Mouse (Mus musculus) gastrocnemius, postnatal 10 days (tissue): Measurements from ENCODE around the gene Gna14. TPM values are rescaled to one million over a fixed set of nuclear protein-coding genes. Genes with fewer than 3 reads are reported as not detected.

Experiments
- DNase-seq: peaks from one replicate; pipeline ENCODE4 v3.0.0; 2021; ENCODE audit warnings: mixed read lengths
- total RNA-seq, 2 experiments: library from RNA; stranded (reverse); gene quantifications; 2 replicates each; pipeline ENCODE4 v1.2.3; 2021

The Gna14 gene
- total RNA-seq, 2 experiments from 2014 or later, result 0.84 to 1.1 TPM

DNA sequence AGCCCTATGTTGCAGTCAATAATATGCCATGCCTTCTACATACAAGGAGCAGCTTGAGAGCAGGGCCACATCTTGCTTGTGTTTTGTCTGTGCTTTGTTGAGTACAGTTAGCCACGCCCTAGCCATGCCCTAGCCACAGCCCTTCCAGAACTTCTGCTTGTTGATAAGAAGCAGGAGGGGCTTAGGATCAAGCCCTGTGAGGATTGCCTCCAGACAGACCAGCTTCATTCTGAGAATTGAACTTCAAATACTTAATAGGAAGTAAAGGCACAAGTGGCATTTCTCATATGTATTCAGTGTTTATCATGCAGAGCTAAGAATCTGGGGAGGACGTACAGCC, 75.5 kb downstream of the Gna14 start:
- DNase-seq, result no peak

DNA sequence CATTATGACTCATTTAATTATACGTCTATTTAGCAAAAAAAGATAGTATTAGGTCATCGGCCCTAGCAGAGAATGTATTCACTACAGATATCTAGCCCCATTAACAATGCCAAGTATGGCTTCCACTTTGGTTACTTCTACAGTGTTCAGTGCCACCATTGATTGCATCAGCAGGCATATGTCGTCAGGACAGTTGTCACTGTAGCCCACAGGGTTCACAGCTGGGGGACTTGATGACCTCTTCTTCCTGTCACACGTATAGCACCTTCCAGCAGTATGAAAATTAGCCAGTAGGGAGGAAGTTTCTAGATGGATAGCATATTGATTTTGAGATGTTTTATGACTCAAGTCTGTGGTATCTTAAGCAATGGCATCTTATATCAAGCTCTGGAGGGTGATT, 78.6 kb downstream of the Gna14 start:
- no peak for DNase-seq

DNA sequence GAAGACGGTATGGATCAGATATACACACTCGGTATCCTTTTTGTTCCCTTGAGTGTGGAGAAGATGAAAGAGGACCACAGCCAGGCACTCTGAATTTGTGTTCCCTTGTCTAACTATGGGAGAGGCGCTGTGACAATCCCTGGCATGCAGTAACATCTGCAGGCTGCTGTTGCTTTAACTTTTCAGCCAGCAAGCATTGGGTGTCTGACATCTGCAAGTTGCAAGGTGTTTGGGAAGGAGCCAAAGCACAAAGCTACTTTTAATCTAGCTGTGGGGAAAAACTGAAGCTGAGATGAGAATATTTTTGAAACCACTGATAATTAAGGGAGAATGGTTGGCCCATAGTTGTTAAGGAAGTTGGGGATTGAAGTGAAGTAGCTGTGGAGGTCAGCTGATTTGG, 83.0 kb downstream of the Gna14 start:
- no peak for DNase-seq

DNA sequence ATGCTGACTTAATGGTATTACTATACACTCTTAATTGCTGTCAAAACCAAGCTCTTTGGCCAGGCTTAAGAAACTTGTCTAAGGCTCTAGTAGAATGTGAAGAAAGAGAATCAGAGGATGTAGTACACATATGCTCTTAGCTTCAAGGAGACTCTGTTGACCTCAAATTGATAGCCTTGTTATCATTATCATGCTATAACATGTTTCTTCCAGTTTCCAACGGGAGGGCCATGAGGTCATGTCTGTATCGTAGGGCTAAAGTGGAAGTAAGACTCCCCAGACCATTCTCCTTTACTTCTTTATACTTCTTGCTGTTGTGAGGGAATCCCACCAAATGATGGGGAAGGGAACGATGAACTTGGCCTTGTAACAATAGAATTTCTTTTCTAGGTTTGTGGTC, 85.0 kb downstream of the Gna14 start:
- no peak for DNase-seq

DNA sequence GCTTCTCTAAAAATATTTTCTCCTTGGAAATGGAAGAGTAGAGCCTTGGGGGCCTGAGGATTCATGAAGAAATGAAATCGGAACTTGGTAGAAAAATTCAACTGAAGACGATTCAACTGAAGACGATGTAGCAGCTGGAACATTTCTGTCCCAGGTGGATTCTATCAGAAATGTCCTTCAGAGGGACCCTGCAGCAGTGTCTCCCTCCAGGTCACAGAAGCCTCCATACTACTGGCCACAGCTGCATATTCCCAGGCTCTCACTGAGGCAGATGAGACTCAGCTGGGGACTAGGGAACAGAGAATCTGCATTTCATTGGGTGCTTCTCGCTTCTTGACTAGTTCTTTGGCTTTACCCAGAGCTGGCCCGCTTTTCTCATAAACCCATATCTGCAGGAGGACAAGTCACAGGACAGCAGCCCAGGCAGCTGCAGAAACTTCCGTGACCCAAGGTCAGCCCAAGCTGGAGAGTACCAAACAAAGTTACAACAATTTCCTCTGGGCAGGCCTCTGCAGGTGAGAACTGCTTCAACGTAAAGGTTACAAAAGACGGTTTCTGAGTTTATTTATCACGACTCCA, 90.8 kb downstream of the Gna14 start:
- DNase-seq, result no peak

DNA sequence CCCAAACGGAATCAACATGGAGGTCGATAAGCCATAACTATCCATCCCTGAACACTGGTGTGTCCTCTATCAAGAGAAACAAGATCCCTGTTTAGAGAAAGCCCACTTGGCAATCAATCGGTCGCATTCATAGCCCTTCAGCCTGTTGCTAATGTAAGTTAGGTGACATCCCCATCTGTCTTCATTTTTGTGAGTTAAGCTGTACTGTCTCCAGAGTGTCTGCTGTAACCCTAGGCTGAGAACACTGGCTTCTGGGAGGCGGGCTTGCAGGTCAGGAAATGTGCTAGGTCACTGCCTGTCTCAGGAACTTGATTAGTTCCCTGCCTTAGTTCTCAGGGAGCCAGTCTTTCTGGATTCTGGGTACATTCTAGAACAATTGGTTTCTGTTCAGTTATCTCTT, 91.5 kb downstream of the Gna14 start:
- DNase-seq, result no peak

DNA sequence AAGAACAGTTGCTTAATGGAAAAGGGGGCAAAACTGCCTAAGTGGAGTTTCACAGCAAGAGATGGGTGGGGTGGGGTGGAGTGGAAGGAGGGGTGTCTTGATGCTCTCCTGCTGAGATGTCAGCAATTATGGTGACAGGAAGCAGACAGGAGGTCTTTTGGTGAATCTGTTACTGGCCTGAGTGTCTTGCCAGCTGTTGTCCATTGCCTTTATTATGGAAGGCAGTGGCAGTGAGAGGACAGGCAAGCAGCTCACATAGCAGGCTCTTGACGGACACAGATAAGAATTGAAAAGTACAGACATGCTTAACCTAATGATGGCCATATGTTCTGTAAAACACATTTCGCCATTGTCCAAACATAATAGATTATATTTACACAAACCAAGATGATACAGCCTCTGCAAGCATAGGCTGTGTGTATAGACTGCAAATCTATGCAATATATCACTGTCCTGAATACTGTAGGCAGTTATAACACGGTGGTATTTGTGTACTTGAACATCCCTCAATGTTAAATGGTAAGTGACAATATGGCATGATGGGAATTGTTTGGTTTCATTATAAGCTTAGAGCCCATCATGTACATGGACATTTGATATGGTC, 92.8 kb downstream of the Gna14 start:
- DNase-seq, result no peak

DNA sequence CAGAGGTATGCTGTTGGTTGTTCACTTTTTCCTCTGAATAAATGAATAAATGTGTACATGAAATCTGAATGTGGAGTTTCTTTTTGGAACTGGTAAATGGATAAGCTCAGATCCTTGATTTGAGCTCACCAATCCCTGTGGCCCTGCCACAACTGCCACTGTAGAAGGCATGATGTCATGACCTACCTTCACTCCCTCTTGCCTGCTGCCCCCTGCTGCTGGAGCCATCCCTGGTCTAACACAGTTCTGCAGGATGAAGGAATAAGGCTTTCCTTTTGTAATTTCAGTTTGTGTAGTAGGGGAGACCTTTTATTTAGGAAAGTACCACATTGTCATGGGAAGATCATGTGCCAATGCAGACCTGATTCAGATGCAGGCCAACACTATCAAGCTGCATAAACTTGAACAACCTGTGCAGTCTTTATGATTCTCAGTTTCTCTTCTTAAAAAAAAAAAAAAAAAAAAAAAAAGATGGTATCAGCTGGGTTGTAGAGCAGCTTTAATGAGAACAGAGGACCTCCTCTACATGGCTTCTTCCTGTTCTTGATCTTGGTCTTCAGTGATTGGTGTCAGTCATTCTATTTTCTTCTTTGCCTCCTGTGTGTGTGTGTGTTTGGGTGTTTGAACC, 93.8 kb downstream of the Gna14 start:
- DNase-seq, result peak; percentile 22

DNA sequence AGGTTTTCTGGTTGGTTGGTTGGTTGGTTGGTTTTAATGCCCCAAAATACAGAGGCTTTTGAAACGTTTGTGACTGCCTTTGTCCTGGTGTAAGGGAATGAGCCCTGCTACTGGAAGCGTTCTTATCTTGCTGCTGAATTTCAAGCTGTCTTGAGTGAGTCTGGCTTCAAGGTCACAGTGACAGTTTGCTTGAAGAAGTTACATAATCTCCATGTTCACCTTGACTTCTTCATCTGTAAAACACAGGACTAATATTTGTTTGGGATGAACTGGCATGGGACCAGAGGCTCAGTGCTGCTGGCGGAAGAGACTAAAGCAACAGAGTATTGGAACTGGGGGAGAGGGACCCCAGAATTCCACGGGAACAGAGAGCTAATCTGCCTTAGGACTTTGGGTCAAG, 94.4 kb downstream of the Gna14 start:
- DNase-seq, result no peak

DNA sequence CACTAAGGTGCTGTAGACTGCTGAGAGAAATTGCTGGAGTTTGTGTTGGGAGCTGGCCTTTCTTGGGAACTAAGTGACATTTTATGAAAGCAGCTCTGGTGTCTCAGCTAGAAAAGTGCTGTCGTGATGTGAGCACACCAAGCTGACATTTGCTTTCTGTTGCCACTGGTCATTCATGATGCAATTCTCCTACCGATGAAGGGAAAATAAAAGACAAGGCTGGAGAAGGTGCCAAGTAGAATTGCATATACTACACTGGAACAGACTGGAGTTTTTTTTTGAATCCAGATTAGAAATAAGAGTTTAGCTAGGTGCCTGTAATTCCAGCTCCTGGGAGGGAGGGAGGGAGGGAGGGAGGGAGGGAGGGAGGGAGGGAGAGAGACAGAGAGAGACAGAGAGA, 98.7 kb downstream of the Gna14 start:
- DNase-seq, result no peak

DNA sequence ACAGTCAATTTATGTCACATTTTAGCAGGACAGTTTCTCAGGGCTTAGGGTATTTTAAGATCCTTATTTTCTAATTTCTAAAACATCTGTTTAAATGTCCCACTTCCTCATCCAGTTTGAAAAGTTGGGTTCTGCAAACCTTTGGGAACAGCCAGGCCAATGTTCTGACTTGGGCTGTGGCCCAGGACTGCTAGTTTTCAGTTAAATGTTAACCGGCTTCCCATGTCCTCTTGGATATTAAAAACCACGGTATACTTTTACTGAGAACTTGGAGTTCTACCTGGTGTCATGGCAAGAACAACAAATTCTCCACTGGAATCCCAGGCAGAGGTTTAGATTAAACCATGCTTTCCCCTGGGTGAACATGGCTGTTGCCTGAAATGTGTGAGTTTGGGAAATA, 102.9 kb downstream of the Gna14 start:
- no peak for DNase-seq

DNA sequence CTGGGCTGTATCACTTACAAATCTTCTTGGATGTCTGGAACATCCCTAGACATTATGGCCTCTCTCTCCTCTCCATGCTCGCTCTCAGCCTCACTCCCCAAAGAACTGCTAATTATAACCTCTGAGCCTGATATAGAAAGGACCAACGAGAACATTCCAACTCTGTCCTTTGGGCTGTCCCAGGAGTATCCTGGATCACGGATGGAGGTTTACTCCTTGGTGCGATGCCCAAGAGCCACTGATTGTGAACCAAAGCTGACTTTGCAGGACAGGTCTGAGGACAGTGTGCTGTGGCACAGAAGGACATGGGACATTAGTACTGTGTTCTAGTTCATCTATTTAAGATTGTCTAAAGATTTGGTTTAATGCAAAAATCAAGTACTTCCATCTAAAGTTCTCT, 108.1 kb downstream of the Gna14 start:
- DNase-seq, result no peak

DNA sequence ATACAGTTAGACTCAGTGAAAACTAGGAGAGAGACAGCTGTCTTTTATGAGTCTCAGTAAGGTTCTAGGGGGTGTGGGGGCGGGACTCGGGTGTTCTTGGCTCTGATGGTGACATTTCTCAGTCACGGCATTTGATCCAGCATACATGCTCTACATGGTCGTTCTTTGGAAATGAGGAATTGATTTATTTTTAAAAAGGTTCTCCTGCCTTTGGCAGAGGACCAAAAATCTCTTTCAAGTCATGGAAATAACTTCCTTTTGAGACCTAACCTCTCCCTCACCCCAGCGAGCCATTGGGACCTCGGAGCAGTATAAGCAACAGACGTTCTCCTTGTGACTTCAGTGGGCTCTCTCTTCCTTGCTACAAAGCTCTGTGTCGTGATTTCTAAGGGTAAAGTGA, 121.4 kb downstream of the Gna14 start:
- DNase-seq, result no peak

DNA sequence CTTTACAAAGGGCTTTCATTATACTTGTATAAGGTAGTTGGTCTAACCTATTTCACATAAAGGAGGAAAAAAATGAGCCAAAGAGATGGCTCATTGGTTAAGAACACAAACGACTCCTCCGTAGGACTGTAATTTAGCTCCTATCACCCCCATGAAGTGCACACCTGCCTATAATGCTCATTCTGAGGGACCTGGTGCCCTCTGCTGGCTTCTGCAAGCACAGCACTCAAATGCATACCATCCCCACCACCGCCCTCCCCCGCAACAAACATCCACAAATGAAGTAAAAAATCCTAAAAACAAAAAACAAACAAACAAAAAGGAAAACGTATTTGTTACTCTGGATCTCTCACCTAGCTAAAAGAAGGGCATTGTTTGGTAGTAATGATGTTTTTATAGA, 122.4 kb downstream of the Gna14 start:
- no peak for DNase-seq

DNA sequence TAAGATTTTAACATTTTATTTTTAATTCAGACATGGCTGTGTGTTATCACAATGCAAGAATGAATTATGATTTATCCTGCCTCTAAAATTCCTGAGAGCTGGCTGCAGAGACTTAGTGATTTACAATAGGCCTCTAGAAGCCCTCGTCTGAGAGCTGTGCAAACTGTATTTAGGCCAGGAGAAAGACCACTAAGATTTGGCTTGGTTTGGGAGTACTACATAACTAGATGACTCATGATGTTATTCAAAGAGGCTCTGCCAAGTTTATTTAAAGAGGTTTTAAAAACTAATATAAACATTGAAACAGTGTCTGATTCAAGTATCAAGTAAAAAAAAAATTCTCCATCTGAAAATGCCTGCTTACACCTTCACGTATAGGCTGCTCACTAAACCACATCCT, 123.0 kb downstream of the Gna14 start:
- DNase-seq, result no peak

DNA sequence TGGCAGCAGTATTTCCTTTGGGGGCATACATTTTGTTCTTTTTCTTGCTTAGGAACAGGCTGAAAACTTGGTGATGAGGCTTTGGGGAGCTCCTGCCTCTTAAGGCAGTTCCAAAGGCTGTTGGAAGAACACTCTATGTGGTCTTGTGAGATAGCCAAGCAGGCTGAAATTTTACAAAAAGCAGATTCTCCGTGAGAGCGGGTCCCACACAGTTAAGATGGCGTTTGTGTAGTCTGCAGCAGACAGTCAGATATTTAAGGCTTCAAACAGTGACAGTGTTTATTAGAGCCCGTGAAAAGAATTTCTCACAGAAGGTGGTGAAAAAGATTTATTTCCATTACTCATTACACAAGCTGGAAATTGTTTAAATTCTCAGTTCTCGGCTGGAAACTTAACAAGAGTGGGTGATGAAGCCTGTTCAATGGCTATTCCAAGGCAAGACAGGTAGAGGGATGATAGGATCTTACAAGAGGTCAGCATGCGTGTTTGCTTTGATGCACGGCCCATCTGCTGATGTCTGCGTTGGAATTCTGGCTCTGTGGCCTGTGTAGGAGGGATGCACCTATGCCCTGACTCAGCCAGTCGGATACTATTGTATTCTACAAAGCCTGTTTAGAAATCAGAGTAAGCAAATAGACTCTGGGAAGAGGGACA, 123.8 kb downstream of the Gna14 start:
- no peak for DNase-seq

DNA sequence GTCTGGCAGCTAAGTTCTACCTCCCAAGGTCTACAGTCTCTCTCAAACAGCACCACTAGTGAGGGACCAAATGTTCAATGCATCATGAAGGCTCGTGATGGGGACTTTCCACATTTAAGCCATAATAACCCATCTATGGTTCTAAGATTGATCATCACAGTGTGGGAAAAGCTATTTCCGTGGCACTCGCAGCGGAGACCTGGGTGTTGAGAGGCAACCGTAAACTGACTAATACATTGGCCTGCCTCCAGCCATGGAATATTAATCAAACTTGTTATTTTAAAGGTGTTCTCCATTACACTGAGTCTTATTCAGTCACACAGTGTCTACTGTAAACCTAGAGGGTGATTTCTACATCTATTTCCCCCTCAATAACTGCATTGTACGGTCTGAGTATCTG, 127.1 kb downstream of the Gna14 start:
- DNase-seq, result no peak

DNA sequence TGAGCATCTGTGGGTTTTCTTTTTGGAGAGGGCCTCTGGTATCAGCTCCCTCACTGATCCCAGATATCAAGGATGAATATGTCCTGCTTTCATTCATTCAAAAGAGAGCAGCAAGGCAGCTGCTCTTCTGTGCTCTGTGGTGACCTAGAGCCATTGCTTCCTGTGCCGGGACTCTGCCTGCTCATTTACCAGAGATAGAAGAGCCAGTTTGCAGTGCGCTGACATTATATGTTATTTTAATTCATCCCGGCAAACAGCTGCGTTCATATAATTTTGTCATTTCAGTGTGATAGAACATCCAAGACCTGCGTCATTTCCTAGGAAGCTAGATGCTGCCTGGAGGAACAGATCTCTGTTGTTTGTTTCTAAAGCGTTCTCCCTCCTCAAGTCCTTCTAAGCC, 141.2 kb downstream of the Gna14 start:
- DNase-seq, result no peak

DNA sequence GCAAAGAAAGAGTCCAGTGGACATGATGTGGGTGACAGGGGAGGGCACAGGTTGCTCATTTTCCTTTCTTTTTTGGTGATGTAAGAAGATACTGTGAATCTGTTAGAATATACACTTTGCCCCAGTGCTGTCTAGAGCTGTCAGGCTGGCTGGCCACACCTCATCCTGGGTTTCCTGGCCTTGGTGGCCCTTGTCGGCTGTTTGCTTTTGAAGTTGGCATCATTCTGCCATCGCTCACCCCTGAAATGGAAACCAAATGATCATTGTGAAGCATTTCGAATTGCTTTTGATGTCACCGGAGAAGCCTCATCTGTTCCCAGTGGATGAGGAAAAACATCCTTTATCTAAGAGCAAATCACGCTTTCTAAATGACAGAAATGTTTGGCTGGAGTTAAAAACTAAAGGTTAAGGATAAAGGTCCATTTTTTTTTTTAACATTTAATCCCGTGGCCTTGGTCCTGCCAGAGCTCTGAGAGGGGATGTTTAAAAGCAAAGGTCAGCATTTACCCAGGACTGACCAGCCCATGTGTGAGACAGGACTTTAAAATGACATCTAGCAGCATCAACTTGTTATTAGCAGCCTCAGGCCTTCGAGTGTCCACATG, 144.2 kb downstream of the Gna14 start:
- DNase-seq, result no peak

DNA sequence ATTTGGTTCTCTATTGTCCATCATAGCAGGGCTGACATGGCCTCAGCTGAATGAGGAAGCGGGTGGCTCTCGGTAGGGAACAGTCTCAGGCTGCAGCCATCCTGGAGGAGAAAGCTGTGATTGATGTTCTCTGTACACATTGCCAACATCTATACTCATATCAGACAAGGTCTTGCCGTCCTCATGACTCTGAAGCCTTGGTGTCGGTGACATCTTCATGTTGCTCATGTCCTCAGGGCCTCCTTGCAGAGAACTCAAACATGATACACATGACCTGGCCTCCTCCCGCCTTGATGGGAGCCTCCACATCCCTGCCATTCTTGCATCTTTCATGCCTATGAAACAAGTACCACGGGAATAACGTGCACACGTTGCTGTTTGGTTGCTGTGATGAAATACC, 144.9 kb downstream of the Gna14 start:
- DNase-seq, result no peak

DNA sequence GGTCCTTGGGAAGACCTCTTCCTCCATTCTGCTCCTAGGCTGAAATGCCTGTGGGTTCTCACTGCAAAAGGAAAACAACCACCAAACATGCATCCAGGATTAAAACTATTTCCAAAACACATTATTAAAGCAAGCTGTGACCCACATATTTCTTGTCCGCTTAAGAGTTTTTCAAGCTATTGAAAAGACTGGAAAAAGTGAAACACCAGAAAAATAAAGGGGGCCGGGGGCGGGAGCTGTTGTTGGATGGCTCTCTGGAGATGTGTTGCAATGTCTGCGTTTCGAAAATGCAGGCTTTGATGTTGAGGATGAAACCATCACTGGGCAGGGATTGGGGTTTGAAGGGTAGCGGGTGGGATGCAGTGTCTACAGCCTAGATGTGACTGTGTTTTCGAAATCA, 149.0 kb downstream of the Gna14 start:
- DNase-seq, result no peak

DNA sequence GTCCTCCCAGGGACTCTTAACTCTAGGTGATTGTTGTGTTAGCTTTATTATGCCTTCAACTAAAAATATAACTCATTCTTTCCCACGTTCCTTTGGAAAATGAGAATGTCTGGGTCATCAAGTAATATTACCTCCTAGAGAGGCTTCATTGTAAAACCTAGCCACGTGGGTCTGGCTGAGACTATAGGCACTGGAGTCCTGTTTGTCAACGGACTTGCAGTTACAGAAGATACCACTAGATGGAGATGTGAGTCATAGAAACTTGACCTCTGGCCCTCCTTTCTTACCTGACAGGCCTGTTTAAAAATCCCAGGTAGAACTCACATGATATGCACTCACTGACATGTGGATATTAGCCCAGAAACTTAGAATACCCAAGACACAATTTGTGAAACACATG, 149.8 kb downstream of the Gna14 start:
- no peak for DNase-seq

DNA sequence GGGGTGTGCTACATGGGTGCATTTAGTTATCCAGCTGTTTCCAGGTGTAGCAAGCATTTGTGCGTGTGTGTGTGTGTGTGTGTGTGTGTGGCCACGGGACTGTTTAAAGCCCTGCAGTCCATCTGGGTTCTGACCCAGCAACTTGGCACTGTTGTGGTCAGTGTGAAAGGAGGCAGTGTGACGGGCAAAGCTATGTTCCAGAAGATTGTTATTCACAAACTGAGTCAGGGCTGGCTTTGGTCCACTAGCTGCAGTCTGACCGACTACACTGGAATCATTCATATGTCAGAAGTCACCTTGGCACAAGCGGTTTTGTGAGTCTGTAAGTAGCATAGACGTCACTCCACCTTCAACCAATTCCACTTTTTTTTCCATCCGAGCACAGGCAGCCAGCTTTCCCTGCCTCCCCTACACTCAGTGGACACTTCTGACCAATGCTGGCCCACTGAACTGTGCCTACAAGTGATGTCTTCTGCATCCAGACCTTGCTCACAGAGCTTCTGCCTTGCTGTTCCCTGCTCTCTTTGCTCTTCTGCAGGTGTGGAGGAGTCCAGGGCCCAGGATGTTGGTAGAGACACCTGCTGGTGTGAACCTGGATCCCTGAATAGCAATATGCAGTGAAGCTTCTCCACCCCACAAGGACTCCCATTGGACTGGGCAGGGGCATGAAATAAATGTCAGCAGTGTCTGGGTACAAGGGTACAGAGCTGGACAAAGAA, 157.9 kb downstream of the Gna14 start:
- no peak for DNase-seq
